Mouse (Mus musculus): ENCODE results near the gene Chchd6.

DNA sequence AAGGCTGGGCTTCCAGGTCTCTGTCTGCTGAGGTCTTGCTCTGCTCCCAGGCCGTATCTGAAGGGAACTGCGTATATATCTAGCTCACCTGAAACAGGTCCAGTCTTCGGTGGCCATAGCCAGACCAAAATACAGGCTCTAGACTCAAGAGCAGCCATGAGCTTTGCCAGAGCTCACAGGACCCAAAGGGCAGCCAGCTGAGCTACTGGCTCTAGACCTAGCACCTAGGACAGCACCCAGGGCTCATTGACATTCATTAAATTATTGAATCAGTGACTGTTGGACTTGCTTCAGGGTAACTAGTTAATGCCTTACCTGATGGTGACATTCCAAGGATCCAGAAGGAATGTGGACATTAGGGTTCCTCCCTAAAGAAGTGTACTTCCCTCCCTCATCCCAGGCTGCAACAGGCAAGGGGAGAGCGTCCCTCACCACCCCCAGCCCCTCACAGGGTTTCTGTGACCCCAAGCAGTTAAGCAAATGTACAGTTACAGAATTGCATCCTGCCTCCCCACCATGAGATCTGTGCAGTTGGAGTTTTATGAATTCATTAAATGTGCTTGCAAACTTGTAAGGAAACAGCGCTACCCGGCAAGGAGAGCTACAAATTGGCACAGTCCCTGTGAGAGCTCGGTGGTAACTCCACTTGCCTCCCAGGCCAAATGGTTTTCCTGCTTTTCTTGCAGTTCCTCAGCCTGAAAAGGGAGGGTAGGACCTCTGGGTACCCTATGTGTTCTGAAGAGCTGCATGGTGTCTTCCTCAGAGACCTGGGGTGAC is 19.3 kb upstream of the Chchd6 start:
- TF ChIP-seq CTCF (IDR thresholded peaks at IDR 0.05; ENCODE audit: low read depth), result no peak
- no peak for TF ChIP-seq EP300 (IDR thresholded peaks at IDR 0.05; ENCODE audit: low read depth)
